Mouse (Mus musculus) intestine, postnatal 0 days (tissue): Measurements from ENCODE around the gene Gm11733. TPM values are rescaled to one million over a fixed set of nuclear protein-coding genes. Genes with fewer than 3 reads are reported as not detected.

Source experiments
- ATAC-seq: fragments of 200-750 bp; cut with Nextera tagmentation; 2 replicates; pipeline ENCODE4 v1.8.0; 2017; ENCODE audit warnings: mild to moderate bottlenecking, moderate TSS enrichment, moderate library complexity
- H3K27ac ChIP-seq: fragments of 300-500 bp; sonication (generic); 2 replicates; pipeline ENCODE4 v1.5.1; 2014; ENCODE audit warnings: mild to moderate bottlenecking, low read depth, low read length, moderate library complexity
- H3K27me3 ChIP-seq: fragments of 300-500 bp; sonication (generic); replicated peaks from 2 replicates; pipeline ENCODE4 v1.6.1; 2014; ENCODE audit warnings: low read length, mixed read lengths; ENCODE audit not compliant: control insufficient read depth, insufficient read depth
- H3K36me3 ChIP-seq: fragments of 300-500 bp; sonication (generic); 2 replicates; pipeline ENCODE4 v1.6.1; 2014; ENCODE audit warnings: mild to moderate bottlenecking, moderate library complexity; ENCODE audit not compliant: control insufficient read depth, insufficient read depth
- H3K4me1 ChIP-seq: fragments of 300-500 bp; sonication (generic); replicated peaks from 2 replicates; pipeline ENCODE4 v1.6.1; 2014; ENCODE audit warnings: antibody characterized with exemption, low read length, mixed read lengths; ENCODE audit not compliant: control insufficient read depth, insufficient read depth
- H3K4me2 ChIP-seq: fragments of 300-500 bp; sonication (generic); replicated peaks from 2 replicates; pipeline ENCODE4 v1.6.1; 2014; ENCODE audit warnings: low read depth, mild to moderate bottlenecking, moderate library complexity
- H3K4me3 ChIP-seq: fragments of 300-500 bp; sonication (generic); 2 replicates; pipeline ENCODE4 v1.5.1; 2014; ENCODE audit warnings: low read depth, low read length
- H3K9ac ChIP-seq: fragments of 300-500 bp; sonication (generic); 2 replicates; pipeline ENCODE4 v1.6.1; 2014; ENCODE audit warnings: mild to moderate bottlenecking, low read depth, low read length
- H3K9me3 ChIP-seq: fragments of 300-500 bp; sonication (generic); 2 replicates; pipeline ENCODE4 v1.6.1; 2016; ENCODE audit warnings: mixed run types; ENCODE audit not compliant: control insufficient read depth
- CTCF ChIP-seq: sonication (generic); IDR thresholded peaks from 2 replicates; pipeline ENCODE4 v1.5.1; 2016; ENCODE audit warnings: low read depth, mild to moderate bottlenecking, control low read depth, antibody characterized with exemption, moderate library complexity
- WGBS: fragments of 180-500 bp; shearing (Covaris S2); extraction: QIAGEN DNeasy Blood & Tissue Kit; methylation state at CpG from one replicate; pipeline ENCODE4 v1.1.7; 2014; 5-methylcytosine and 5-hydroxymethylcytosine counted together
- polyA plus RNA-seq: library from polyadenylated mRNA; unstranded; fragments of >200 nt; fragmentation: Nextera tagmentation; extraction: Ambion mirVana; gene quantifications from 2 replicates; pipeline ENCODE4 v1.2.1, GENCODE M21; 2015

The Gm11733 gene
- polyA plus RNA-seq, 1 experiment from 2014 or later = not detected

GRCm38 (mm10) chr11:117468585-117469363 lies 15.4 kb upstream of the Gm11733 start:
- no peak overlapping the region for H3K9ac ChIP-seq
- WGBS = 25% methylated on average over 6 of the region's 6 CpGs
- no peaks in the 10 kb centered on the region for H3K27me3 ChIP-seq
- H3K4me2 ChIP-seq = no peak overlapping the region
- no peak overlapping the region for H3K27ac ChIP-seq
- H3K9me3 ChIP-seq = no peaks in the 10 kb centered on the region
- peak; percentile 81 for ATAC-seq
- TF ChIP-seq CTCF = no peak
- no peaks in the 10 kb centered on the region for H3K36me3 ChIP-seq
- no peak overlapping the region for H3K4me3 ChIP-seq
- H3K4me1 ChIP-seq = no peaks in the 10 kb centered on the region

GRCm38 (mm10) chr11:117469724-117470123 lies 14.4 kb upstream of the Gm11733 start:
- no peaks in the 10 kb centered on the region for H3K27me3 ChIP-seq
- no peaks in the 10 kb centered on the region for H3K36me3 ChIP-seq
- no peak overlapping the region for H3K27ac ChIP-seq
- no peak overlapping the region for H3K4me3 ChIP-seq
- H3K4me2 ChIP-seq = no peak overlapping the region
- no peaks in the 10 kb centered on the region for H3K4me1 ChIP-seq
- TF ChIP-seq CTCF = no peak
- no peaks in the 10 kb centered on the region for H3K9me3 ChIP-seq
- H3K9ac ChIP-seq = no peak overlapping the region
- WGBS = 89% methylated on average over 5 of the region's 5 CpGs
- no peak for ATAC-seq

- no peak for ATAC-seq
- WGBS = 88% methylated on average over 12 of the region's 12 CpGs
- H3K4me2 ChIP-seq = no peak overlapping the region
- H3K4me3 ChIP-seq = no peak overlapping the region
- no peaks in the 10 kb centered on the region for H3K4me1 ChIP-seq
- no peaks in the 10 kb centered on the region for H3K9me3 ChIP-seq
- no peak for TF ChIP-seq CTCF
- no peak overlapping the region for H3K27ac ChIP-seq
- no peaks in the 10 kb centered on the region for H3K36me3 ChIP-seq
- no peaks in the 10 kb centered on the region for H3K27me3 ChIP-seq
- no peak overlapping the region for H3K9ac ChIP-seq
Measured at GRCm38 (mm10) chr11:117470586-117471195, 13.5 kb upstream of the Gm11733 start.

GRCm38 (mm10) chr11:117471625-117472283 lies 12.4 kb upstream of the Gm11733 start:
- Histone ChIP-seq H3K36me3 (no peaks in the 10 kb centered on the region), H3K9me3 (no peaks in the 10 kb centered on the region), H3K4me3 (no peak overlapping the region), H3K4me2 (no peak overlapping the region), H3K9ac (no peak overlapping the region), H3K27ac (no peak overlapping the region), H3K4me1 (no peaks in the 10 kb centered on the region), H3K27me3 (no peaks in the 10 kb centered on the region)
- no peak for TF ChIP-seq CTCF
- no peak for ATAC-seq
- 77% methylated on average over 14 of the region's 14 CpGs for WGBS

- TF ChIP-seq CTCF = no peak
- Histone ChIP-seq H3K36me3 (no peaks in the 10 kb centered on the region), H3K4me1 (no peaks in the 10 kb centered on the region), H3K4me2 (no peak overlapping the region), H3K27me3 (no peaks in the 10 kb centered on the region), H3K27ac (no peak overlapping the region), H3K4me3 (no peak overlapping the region), H3K9me3 (no peaks in the 10 kb centered on the region), H3K9ac (no peak overlapping the region)
- ATAC-seq = no peak
- 76% methylated on average over 8 of the region's 8 CpGs for WGBS
Measured at GRCm38 (mm10) chr11:117472885-117473284, 11.3 kb upstream of the Gm11733 start.

- no peak overlapping the region for H3K4me2 ChIP-seq
- peak; percentile 16; the same call in 1 of the 2 replicates for TF ChIP-seq CTCF
- WGBS = 100% methylated on average over 2 of the region's 2 CpGs
- H3K27ac ChIP-seq = no peak overlapping the region
- H3K9me3 ChIP-seq = no peaks in the 10 kb centered on the region
- no peaks in the 10 kb centered on the region for H3K36me3 ChIP-seq
- no peak overlapping the region for H3K9ac ChIP-seq
- no peaks in the 10 kb centered on the region for H3K4me1 ChIP-seq
- ATAC-seq = no peak
- no peaks in the 10 kb centered on the region for H3K27me3 ChIP-seq
- H3K4me3 ChIP-seq = no peak overlapping the region
Measured at GRCm38 (mm10) chr11:117475204-117475603, 9.0 kb upstream of the Gm11733 start.
